Mouse (Mus musculus) cerebellum, adult 2 months (tissue): ENCODE results near the gene Sv2b.
"Not testable (repeated sequence)": the region's sequence is repeated elsewhere in the genome, so short reads cannot be mapped to it uniquely, and the experiment has no call there.

Experiments used
- CTCF ChIP-seq: fragments of 200-500 bp; IDR thresholded peaks from 2 replicates; pipeline ENCODE4 v1.5.1; 2011; ENCODE audit warnings: low read depth, mild to moderate bottlenecking, control low read depth, low read length, moderate library complexity, borderline replicate concordance; ENCODE audit not compliant: insufficient read depth
- POLR2A ChIP-seq: fragments of 200-500 bp; IDR thresholded peaks from 2 replicates; pipeline ENCODE4 v1.6.1; 2011; ENCODE audit warnings: low read length, control low read depth, borderline replicate concordance; ENCODE audit not compliant: insufficient read depth

GRCm38 (mm10) chr7:75194919-75195230, 114.2 kb downstream of the Sv2b start:
- TF ChIP-seq POLR2A, CTCF: not testable (repeated sequence)
